8 mouse cellular contexts compared by ENCODE assay signal in the genomic region with DNA sequence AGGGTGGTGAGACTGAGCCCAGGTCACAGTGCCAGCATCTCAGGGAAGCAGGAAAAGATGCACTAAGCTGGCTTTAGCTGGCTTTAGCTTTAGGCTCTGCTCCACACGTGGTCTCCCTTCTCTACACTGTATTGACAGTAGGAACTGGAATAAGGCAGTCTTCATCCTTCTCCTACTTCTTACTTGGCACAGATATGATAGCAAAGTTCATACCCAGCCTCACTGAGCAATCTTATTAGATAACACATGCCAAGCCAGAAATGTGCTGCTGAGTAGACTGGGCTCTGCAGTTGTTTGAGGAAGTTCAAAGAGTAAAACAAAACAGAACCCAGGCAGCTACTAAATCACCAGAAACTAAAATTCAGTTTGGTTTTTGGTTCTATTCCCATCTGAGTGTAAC. TPM values are rescaled to one million over a fixed set of nuclear protein-coding genes. Genes with fewer than 3 reads are reported as not detected.
DNase-seq lines count a peak whose midpoint lies in the region; ATAC-seq lines count a peak whose summit lies in the region.

No protein-coding gene starts in this region.

- intact Hi-C loops in left cerebral cortex, postnatal 4 days (cut with DNase I) = no loop called here

- no peak overlapping the region for H3K9ac ChIP-seq in kidney, embryonic 14.5 days (ENCODE audit: low read depth, low read length)
- no peak overlapping the region for H3K9ac ChIP-seq in forebrain, embryonic 15.5 days (replicated peaks)

- H3K27me3 ChIP-seq in kidney, embryonic 14.5 days (ENCODE audit: control insufficient read depth, insufficient read depth, low read length) = no peaks in the 10 kb centered on the region
- H3K27me3 ChIP-seq in forebrain, embryonic 15.5 days = no peaks in the 10 kb centered on the region

- H3K27ac ChIP-seq in kidney, embryonic 14.5 days (ENCODE audit: low read depth, low read length) = no peak overlapping the region
- no peak overlapping the region for H3K27ac ChIP-seq in forebrain, embryonic 15.5 days (replicated peaks)
- H3K27ac ChIP-seq in macrophage = peak overlapping the region; percentile 82

- peaks cover 29% of the 10 kb centered on the region for H3K4me1 ChIP-seq in kidney, embryonic 14.5 days (ENCODE audit: control insufficient read depth, insufficient read depth, low read length)
- H3K4me1 ChIP-seq in forebrain, embryonic 15.5 days = peaks cover 22% of the 10 kb centered on the region

- H3K36me3 ChIP-seq in kidney, embryonic 14.5 days (ENCODE audit: control insufficient read depth, insufficient read depth, low read length) = peaks cover 12% of the 10 kb centered on the region; the same call in 1 of the 2 replicates
- H3K36me3 ChIP-seq in forebrain, embryonic 15.5 days = peaks cover 11% of the 10 kb centered on the region
- H3K36me3 ChIP-seq in macrophage (ENCODE audit: inconsistent target) = peaks cover 18% of the 10 kb centered on the region

- peaks cover 83% of the 10 kb centered on the region for H3K79me2 ChIP-seq in macrophage (ENCODE audit: inconsistent target)

- no peak overlapping the region for H3K4me3 ChIP-seq in kidney, embryonic 14.5 days (ENCODE audit: low read length)
- no peak overlapping the region for H3K4me3 ChIP-seq in forebrain, embryonic 15.5 days
- H3K4me3 ChIP-seq in macrophage (ENCODE audit: inconsistent target) = no peak overlapping the region; the same call in 1 of the 2 replicates

- WGBS in kidney, embryonic 14.5 days = 64% methylated on average over 1 of the region's 1 CpGs
- WGBS in forebrain, embryonic 15.5 days = 26% methylated on average over 1 of the region's 1 CpGs
- WGBS in macrophage (ENCODE audit: missing documents) = 0% methylated on average over 1 of the region's 1 CpGs

- H3K9me3 ChIP-seq in kidney, embryonic 14.5 days (ENCODE audit: control insufficient read depth, low read length) = no peaks in the 10 kb centered on the region
- no peaks in the 10 kb centered on the region for H3K9me3 ChIP-seq in forebrain, embryonic 15.5 days

- no peak overlapping the region; the same call in 1 of the 2 replicates for H3K4me2 ChIP-seq in kidney, embryonic 14.5 days (replicated peaks; ENCODE audit: low read depth, low read length)
- H3K4me2 ChIP-seq in forebrain, embryonic 15.5 days (replicated peaks) = peak overlapping the region; percentile 1; the same call in 1 of the 2 replicates

- no peak for DNase-seq in kidney, postnatal 4 days
- DNase-seq in MEL-GATA-1-ER (ENCODE audit: extremely low read depth, low read depth) = peak; percentile 54
- no peak for DNase-seq in thymus, postnatal 14 days
- DNase-seq in spleen, postnatal 36 days (ENCODE audit: low spot score in 2 of 2) = no peak
- no peak for DNase-seq in left cerebral cortex, postnatal 4 days

- 0 out of 2 replicates have a peak, but pooled peaks have one; percentile 4 for ATAC-seq in kidney, embryonic 14.5 days (ENCODE audit: low FRiP score, low TSS enrichment)
- 0 out of 2 replicates have a peak, but pooled peaks have one; percentile 13 for ATAC-seq in forebrain, embryonic 15.5 days (replicated peaks)

RNA-seq across cellular contexts. Expression of a gene that starts 11.1 kb away (rescaled TPM):
- 18.9 and 31.1 TPM in 2 replicates for polyA plus RNA-seq in kidney, embryonic 14.5 days (2014; fragmentation: Nextera tagmentation; extraction: Ambion mirVana)
- 52.3 and 56.6 TPM in 2 replicates for polyA plus RNA-seq in forebrain, embryonic 15.5 days (2015; fragmentation: Nextera tagmentation; extraction: Ambion mirVana)
- total RNA-seq in macrophage (2018; cell fraction: chromatin; rRNA removed) = 100 to 1,000 TPM in 14 of 26 experiments, 10 to 100 TPM in 12; 10.5 to 208 (median 110) TPM
- 10 to 100 TPM; 17.3 to 54.9 (median 37.3) TPM for total RNA-seq in macrophage (2018; cell fraction: cytosol; rRNA removed)
- 100 to 1,000 TPM in 3 of 26 experiments, 10 to 100 TPM in 23; 10.7 to 122 (median 65.4) TPM for total RNA-seq in macrophage (2018; cell fraction: nucleus; rRNA removed)
- 22.5 to 45.8 TPM (median 24.3 TPM) in 3 replicates for polyA plus RNA-seq in macrophage (2018)
- 10 to 100 TPM; 46.5 to 47.2 TPM for total RNA-seq in left cerebral cortex, postnatal 4 days (2021)

RNA-seq across cellular contexts. Expression of a gene that starts 11.3 kb away (rescaled TPM):
- 0.09 TPM in 1 of 2 replicates, not detected in the other for polyA plus RNA-seq in kidney, embryonic 14.5 days (2014; fragmentation: Nextera tagmentation; extraction: Ambion mirVana)
- polyA plus RNA-seq in forebrain, embryonic 15.5 days (2015; fragmentation: Nextera tagmentation; extraction: Ambion mirVana) = 0.13 and 0.15 TPM in 2 replicates
- total RNA-seq in macrophage (2018; cell fraction: chromatin; rRNA removed) = under 1 TPM in 6 of 26 experiments, not detected in 20; 0.26 to 0.90 (median 0.40) TPM
- total RNA-seq in macrophage (2018; cell fraction: cytosol; rRNA removed) = under 1 TPM in 5 of 26 experiments, not detected in 21; 0.03 to 0.09 (median 0.06) TPM
- total RNA-seq in macrophage (2018; cell fraction: nucleus; rRNA removed) = under 1 TPM in 7 of 26 experiments, not detected in 19; 0.16 to 0.39 (median 0.22) TPM
- not detected in 3 replicates for polyA plus RNA-seq in macrophage (2018)
- total RNA-seq in left cerebral cortex, postnatal 4 days (2021) = under 1 TPM in 1 of 2 experiments, not detected in 1; 0.16 TPM
